Mouse (Mus musculus) midbrain, embryonic 11.5 days (tissue): Measurements from ENCODE around the gene Spta1. TPM values are rescaled to one million over a fixed set of nuclear protein-coding genes. Genes with fewer than 3 reads are reported as not detected.

Source experiments
- ATAC-seq: fragments of 200-750 bp; cut with Nextera tagmentation; 2 replicates; pipeline ENCODE4 v1.8.0; 2017; ENCODE audit warnings: moderate TSS enrichment, moderate library complexity; ENCODE audit not compliant: low FRiP score
- DNase-seq: peaks from one replicate; pipeline ENCODE4 v3.0.0; 2015; ENCODE audit warnings: low spot score; ENCODE audit errors: missing footprints
- H3K27ac ChIP-seq: fragments of 300-500 bp; sonication (generic); 2 replicates; pipeline ENCODE4 v1.5.1; 2014; ENCODE audit warnings: low read depth, low read length
- H3K27me3 ChIP-seq: fragments of 300-500 bp; sonication (generic); 2 replicates; pipeline ENCODE4 v1.6.1; 2014; ENCODE audit warnings: mild to moderate bottlenecking, low read length, moderate library complexity, mixed read lengths; ENCODE audit not compliant: control insufficient read depth, insufficient read depth
- H3K36me3 ChIP-seq: fragments of 300-500 bp; sonication (generic); 2 replicates; pipeline ENCODE4 v1.6.1; 2014; ENCODE audit warnings: mild to moderate bottlenecking, low read length, moderate library complexity, mixed read lengths; ENCODE audit not compliant: control insufficient read depth, insufficient read depth
- H3K4me1 ChIP-seq: fragments of 300-500 bp; sonication (generic); 2 replicates; pipeline ENCODE4 v1.6.1; 2014; ENCODE audit warnings: low read length; ENCODE audit not compliant: control insufficient read depth, insufficient read depth
- H3K4me2 ChIP-seq: fragments of 300-500 bp; sonication (generic); 2 replicates; pipeline ENCODE4 v1.6.1; 2014; ENCODE audit warnings: mild to moderate bottlenecking, moderate library complexity
- H3K4me3 ChIP-seq: fragments of 300-500 bp; sonication (generic); 2 replicates; pipeline ENCODE4 v1.5.1; 2014; ENCODE audit warnings: low read depth, low read length
- H3K9ac ChIP-seq: fragments of 300-500 bp; sonication (generic); 2 replicates; pipeline ENCODE4 v1.6.1; 2014; ENCODE audit warnings: low read length
- H3K9me3 ChIP-seq: fragments of 300-500 bp; sonication (generic); 2 replicates; pipeline ENCODE4 v1.6.1; 2016; ENCODE audit warnings: low read length; ENCODE audit not compliant: control insufficient read depth
- WGBS: fragments of 180-500 bp; shearing (Covaris S2); extraction: QIAGEN DNeasy Blood & Tissue Kit; methylation state at CpG from one replicate; pipeline ENCODE4 v1.1.7; 2014; 5-methylcytosine and 5-hydroxymethylcytosine counted together
- polyA plus RNA-seq: library from polyadenylated mRNA; unstranded; fragments of >200 nt; fragmentation: Nextera tagmentation; extraction: Ambion mirVana; gene quantifications from 2 replicates; pipeline ENCODE4 v1.2.1, GENCODE M21; 2014

Spta1 gene
- polyA plus RNA-seq, result 2.1 TPM in 2 replicates

DNA sequence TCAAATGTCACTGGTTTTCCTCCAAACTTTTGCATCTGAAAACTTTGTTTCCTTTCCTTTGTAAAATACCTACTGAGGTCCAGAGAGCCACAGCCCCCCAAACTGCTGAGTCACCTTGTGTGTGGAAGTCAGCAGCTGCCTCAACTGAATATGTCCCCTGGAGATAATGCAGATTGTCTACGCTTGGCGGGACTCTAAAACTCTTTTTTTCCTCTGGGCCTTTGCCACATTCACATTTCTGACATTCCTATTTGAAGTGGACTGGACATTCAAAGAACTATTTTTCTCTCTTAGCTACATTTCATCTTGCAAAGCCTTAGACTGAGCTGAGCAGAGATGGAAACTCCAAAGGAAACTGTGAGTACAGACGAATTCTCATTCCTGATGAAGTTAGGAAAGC is at the start of gene Spta1:
Gene Spta1 (plus strand): TSS at position 172 of the 400 bp plus-strand sequence.
- Histone ChIP-seq H3K4me3 (no peak within 1 kb of the TSS), H3K9ac (no peak within 1 kb of the TSS), H3K36me3 (no peaks in the 10 kb centered on the region), H3K4me2 (no peak within 1 kb of the TSS), H3K9me3 (no peaks in the 10 kb centered on the region), H3K4me1 (peaks cover 2% of the 10 kb centered on the region; the same call in 1 of the 2 replicates), H3K27me3 (no peaks in the 10 kb centered on the region), H3K27ac (no peak within 1 kb of the TSS)
- ATAC-seq (peak; percentile 64; the same call in 1 of the 2 replicates), DNase-seq (peak; percentile 88)
- 27% methylated on average over 3 of the region's 3 CpGs for WGBS

DNA sequence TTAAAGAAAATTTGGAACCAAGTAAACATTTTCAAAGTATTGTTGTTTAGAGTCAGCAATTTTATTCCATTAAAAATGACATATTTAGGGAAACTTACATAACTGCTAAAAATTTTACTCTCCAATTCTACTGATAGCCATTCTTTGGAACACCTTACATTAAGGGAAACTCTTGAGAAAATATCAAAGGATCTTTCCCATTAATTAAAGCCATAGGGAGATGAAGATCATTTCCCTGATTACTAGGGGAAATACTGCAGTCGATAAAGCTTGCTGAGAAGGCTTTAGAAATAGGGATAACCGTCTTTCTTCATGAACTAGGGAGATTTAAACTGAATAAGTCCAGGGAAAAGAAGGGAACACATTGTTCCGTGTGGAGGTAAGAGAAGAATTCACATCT is 41.4 kb upstream of the Spta1 start, which contains the start of gene Olfr424:
Gene Olfr424 (plus strand): TSS at position 301 of the 400 bp plus-strand sequence.
- no peaks in the 10 kb centered on the region for H3K4me1 ChIP-seq
- H3K27me3 ChIP-seq, result no peaks in the 10 kb centered on the region
- no peaks in the 10 kb centered on the region for H3K36me3 ChIP-seq
- DNase-seq (no peak), ATAC-seq (no peak)
- 84% methylated on average over 3 of the region's 3 CpGs for WGBS
- no peak within 1 kb of the TSS for H3K4me3 ChIP-seq
- no peak within 1 kb of the TSS for H3K9ac ChIP-seq
- H3K4me2 ChIP-seq, result no peak within 1 kb of the TSS
- no peak within 1 kb of the TSS for H3K27ac ChIP-seq
- H3K9me3 ChIP-seq, result no peaks in the 10 kb centered on the region

DNA sequence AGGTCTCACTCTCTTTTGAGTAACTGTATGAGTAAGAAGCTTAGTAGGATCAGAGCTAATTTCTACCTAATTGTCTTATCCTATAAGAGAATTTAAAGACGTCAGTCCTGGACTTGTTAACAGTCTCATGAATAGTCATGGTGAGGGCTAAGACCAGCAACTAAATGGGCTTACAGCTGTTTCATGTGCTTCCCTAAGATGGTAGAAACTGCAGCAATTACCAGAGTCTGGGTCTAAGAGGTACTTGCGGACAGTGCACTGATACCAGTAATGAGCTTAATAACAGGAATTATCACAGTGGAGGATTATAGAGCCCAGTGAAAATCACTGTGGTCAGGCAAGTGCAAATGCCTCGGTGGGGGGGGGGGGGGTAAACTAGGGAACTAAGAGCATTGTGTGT is 40.6 kb upstream of the Spta1 start:
- no peaks in the 10 kb centered on the region for H3K36me3 ChIP-seq
- no peak overlapping the region for H3K9ac ChIP-seq
- no peaks in the 10 kb centered on the region for H3K9me3 ChIP-seq
- no peaks in the 10 kb centered on the region for H3K27me3 ChIP-seq
- H3K4me1 ChIP-seq, result no peaks in the 10 kb centered on the region
- H3K4me2 ChIP-seq, result no peak overlapping the region
- H3K4me3 ChIP-seq, result no peak overlapping the region
- 60% methylated on average over 3 of the region's 3 CpGs for WGBS
- peak; percentile 38; the same call in 1 of the 2 replicates for ATAC-seq
- no peak overlapping the region for H3K27ac ChIP-seq
- no peak for DNase-seq

DNA sequence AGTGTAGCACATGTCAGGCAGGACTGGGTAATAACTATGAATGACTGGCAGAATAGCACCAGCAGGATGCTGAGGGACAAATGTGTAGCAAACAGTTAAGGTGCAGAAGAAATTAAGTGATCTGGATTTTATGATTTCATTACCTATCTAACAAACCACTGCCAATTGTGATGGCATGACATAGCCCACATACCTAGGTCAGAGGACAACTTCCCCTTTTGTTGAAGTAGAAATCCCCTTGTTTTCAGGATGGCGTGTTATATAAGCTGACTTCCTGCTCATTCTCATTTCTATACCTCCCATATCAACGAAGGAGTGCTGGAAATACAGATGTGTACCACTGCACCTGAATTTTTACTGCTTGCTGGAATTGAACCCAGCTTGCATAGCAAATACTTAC is 31.2 kb upstream of the Spta1 start:
- H3K4me2 ChIP-seq, result no peak overlapping the region
- H3K36me3 ChIP-seq, result no peaks in the 10 kb centered on the region
- no peaks in the 10 kb centered on the region for H3K4me1 ChIP-seq
- DNase-seq, result no peak
- H3K27ac ChIP-seq, result no peak overlapping the region
- H3K9me3 ChIP-seq, result no peaks in the 10 kb centered on the region
- no peak overlapping the region for H3K9ac ChIP-seq
- no peaks in the 10 kb centered on the region for H3K27me3 ChIP-seq
- no peak for ATAC-seq
- H3K4me3 ChIP-seq, result no peak overlapping the region
- 79% methylated on average over 2 of the region's 2 CpGs for WGBS

DNA sequence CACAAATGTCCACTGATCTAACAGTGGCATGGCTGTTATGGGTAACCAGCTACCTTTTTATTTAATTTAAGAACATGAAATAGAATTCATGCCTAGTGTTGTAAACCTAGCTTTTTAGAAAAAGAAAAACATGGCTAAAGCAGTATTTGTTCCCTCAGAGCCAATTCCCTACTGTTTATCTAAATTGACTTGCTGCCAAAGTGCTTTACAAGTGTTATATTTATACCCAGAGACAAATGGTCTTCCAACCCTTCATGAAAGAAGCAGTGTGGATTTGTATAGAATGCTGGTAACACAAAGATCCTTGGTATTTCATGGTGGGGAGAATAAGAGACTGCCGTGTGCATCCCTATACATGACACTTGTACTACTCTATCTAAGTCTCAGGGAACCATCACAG is 25.9 kb upstream of the Spta1 start:
- H3K4me1 ChIP-seq, result no peaks in the 10 kb centered on the region
- H3K27ac ChIP-seq, result no peak overlapping the region
- H3K4me2 ChIP-seq, result no peak overlapping the region
- no peak overlapping the region for H3K4me3 ChIP-seq
- DNase-seq (no peak), ATAC-seq (no peak)
- H3K9ac ChIP-seq, result no peak overlapping the region
- 92% methylated on average over 1 of the region's 1 CpGs for WGBS
- H3K9me3 ChIP-seq, result no peaks in the 10 kb centered on the region
- H3K27me3 ChIP-seq, result no peaks in the 10 kb centered on the region
- H3K36me3 ChIP-seq, result no peaks in the 10 kb centered on the region

DNA sequence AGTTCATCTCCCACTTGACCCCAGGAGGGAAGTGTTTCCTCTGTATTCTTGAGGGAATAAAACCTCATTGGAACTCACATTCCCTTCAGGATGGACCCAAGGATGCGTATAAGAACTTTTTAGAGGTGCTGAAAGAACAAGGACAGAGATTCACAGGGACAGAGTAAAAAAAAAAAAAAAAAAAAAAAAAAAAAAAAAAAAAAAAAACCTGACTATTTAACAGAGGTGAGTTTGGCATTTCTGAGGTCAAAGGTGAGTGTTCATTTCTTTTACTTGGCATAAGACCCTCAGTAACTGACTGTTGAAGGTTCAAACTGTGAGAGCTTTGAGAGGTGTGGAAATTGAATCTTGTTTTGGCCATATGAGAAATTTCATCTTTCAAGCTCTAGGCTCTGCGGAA is 23.3 kb upstream of the Spta1 start:
- H3K9me3 ChIP-seq, result no peaks in the 10 kb centered on the region
- DNase-seq (no peak), ATAC-seq (no peak)
- 87% methylated on average over 2 of the region's 2 CpGs for WGBS
- no peak overlapping the region for H3K27ac ChIP-seq
- H3K4me3 ChIP-seq, result no peak overlapping the region
- no peak overlapping the region for H3K9ac ChIP-seq
- no peaks in the 10 kb centered on the region for H3K27me3 ChIP-seq
- H3K4me1 ChIP-seq, result no peaks in the 10 kb centered on the region
- H3K36me3 ChIP-seq, result no peaks in the 10 kb centered on the region
- no peak overlapping the region for H3K4me2 ChIP-seq

DNA sequence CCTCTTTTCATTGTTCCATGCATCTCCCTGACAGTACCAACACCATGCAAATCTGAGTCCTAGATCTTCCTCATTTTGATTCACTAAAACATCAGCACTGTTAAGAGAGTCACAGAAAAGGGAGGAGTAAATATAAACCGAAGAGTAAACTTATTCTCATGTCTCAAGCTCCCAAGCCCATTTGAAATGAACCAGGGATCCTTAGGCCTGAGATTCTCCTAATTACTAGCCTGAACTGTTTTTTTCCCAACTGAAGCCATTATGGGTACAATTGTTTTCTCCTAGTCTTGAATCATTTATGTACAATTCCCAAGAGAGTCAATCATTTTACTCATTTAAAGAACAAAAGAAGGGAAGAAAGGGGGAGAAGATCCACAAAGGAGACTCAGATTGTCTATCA is 17.2 kb upstream of the Spta1 start, which contains the start of gene Olfr420:
Gene Olfr420 (plus strand): TSS at position 301 of the 400 bp plus-strand sequence.
- H3K4me3 ChIP-seq, result no peak within 1 kb of the TSS
- 71% methylated on average over 1 of the region's 1 CpGs for WGBS
- DNase-seq, result no peak
- no peaks in the 10 kb centered on the region for H3K9me3 ChIP-seq
- H3K27me3 ChIP-seq, result no peaks in the 10 kb centered on the region
- no peak within 1 kb of the TSS for H3K9ac ChIP-seq
- no peaks in the 10 kb centered on the region for H3K4me1 ChIP-seq
- ATAC-seq, result no peak
- H3K36me3 ChIP-seq, result no peaks in the 10 kb centered on the region
- H3K27ac ChIP-seq, result no peak within 1 kb of the TSS
- H3K4me2 ChIP-seq, result no peak within 1 kb of the TSS

DNA sequence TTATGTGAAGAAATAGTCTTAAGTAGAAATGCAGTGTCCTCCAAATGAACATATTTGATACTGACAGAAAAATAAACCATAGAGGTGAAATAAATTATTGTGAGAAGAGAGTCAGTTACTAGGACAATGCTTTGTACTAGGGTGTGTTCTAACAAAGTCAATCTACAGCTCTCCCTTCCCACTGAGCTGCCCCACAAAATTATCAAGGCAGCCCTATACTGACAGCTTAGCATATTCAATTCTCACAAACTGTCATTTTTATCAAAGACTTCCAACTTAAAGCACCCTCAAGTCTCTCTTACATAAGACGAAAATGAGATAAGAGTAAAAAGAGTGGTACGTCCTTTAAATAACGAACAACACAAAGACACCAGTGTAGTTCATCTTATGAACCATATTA is 15.0 kb upstream of the Spta1 start:
- Histone ChIP-seq H3K9me3 (no peaks in the 10 kb centered on the region), H3K4me3 (no peak overlapping the region), H3K4me1 (no peaks in the 10 kb centered on the region), H3K27ac (no peak overlapping the region), H3K4me2 (no peak overlapping the region), H3K36me3 (no peaks in the 10 kb centered on the region), H3K27me3 (no peaks in the 10 kb centered on the region), H3K9ac (no peak overlapping the region)
- 96% methylated on average over 3 of the region's 3 CpGs for WGBS
- ATAC-seq, result no peak
- DNase-seq, result no peak

DNA sequence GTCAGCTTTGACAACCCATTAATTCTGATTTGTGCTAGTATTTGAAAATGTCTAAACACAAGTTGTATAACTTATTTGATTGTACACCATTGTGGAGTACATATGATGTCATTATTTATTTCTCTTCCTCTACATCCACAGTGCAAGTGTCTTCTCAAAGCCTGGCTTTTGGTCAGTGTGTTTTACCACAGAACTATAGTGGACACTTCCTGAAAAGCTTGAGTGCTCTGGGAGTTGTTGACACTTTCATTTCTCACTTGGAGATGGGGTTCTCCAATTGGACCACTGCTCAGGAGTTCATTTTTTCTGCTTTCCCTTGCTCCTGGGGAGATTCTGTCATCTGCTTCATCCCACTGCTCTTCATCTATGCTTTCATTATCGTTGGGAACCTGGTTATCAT is 14.1 kb upstream of the Spta1 start:
- Histone ChIP-seq H3K36me3 (no peaks in the 10 kb centered on the region), H3K9ac (no peak overlapping the region), H3K27me3 (no peaks in the 10 kb centered on the region), H3K27ac (no peak overlapping the region), H3K4me1 (no peaks in the 10 kb centered on the region), H3K4me2 (no peak overlapping the region), H3K9me3 (no peaks in the 10 kb centered on the region), H3K4me3 (no peak overlapping the region)
- DNase-seq (no peak), ATAC-seq (no peak)
- 84% methylated on average over 1 of the region's 1 CpGs for WGBS
